Mouse (Mus musculus) heart, embryonic 12.5 days (tissue): ENCODE data around the gene Znhit6. TPM values are rescaled to one million over a fixed set of nuclear protein-coding genes. Genes with fewer than 3 reads are reported as not detected.

Experiments
- ATAC-seq: fragments of 200-750 bp; cut with Nextera tagmentation; 2 replicates; pipeline ENCODE4 v1.8.0; 2017; ENCODE audit warnings: moderate TSS enrichment, moderate library complexity; ENCODE audit not compliant: insufficient number of reproducible peaks, low FRiP score
- H3K27ac ChIP-seq: fragments of 300-500 bp; sonication (generic); 2 replicates; pipeline ENCODE4 v1.5.1; 2016; ENCODE audit warnings: mild to moderate bottlenecking, moderate library complexity; ENCODE audit not compliant: poor library complexity, severe bottlenecking
- H3K27me3 ChIP-seq: fragments of 300-500 bp; sonication (generic); replicated peaks from 2 replicates; pipeline ENCODE4 v1.6.1; 2016; ENCODE audit warnings: mild to moderate bottlenecking, moderate library complexity
- H3K36me3 ChIP-seq: fragments of 300-500 bp; sonication (generic); 2 replicates; pipeline ENCODE4 v1.6.1; 2016; ENCODE audit warnings: mild to moderate bottlenecking, moderate library complexity
- H3K4me1 ChIP-seq: fragments of 300-500 bp; sonication (generic); replicated peaks from 2 replicates; pipeline ENCODE4 v1.6.1; 2016; ENCODE audit warnings: mild to moderate bottlenecking
- H3K4me2 ChIP-seq: fragments of 300-500 bp; sonication (generic); 2 replicates; pipeline ENCODE4 v1.6.1; 2016; ENCODE audit warnings: mild to moderate bottlenecking, moderate library complexity
- H3K4me3 ChIP-seq: fragments of 300-500 bp; sonication (generic); 2 replicates; pipeline ENCODE4 v1.5.1; 2016; ENCODE audit warnings: mild to moderate bottlenecking
- H3K9ac ChIP-seq: fragments of 300-500 bp; sonication (generic); 2 replicates; pipeline ENCODE4 v1.6.1; 2016; ENCODE audit warnings: mild to moderate bottlenecking, moderate library complexity
- H3K9me3 ChIP-seq: fragments of 300-500 bp; sonication (generic); replicated peaks from 2 replicates; pipeline ENCODE4 v1.6.1; 2016; ENCODE audit warnings: mild to moderate bottlenecking, moderate library complexity
- WGBS: fragments of 180-500 bp; shearing (Covaris S2); methylation state at CpG from one replicate; pipeline ENCODE4 v1.1.7; 2016; 5-methylcytosine and 5-hydroxymethylcytosine counted together
- polyA plus RNA-seq: library from polyadenylated mRNA; unstranded; fragments of >200 nt; fragmentation: Nextera tagmentation; extraction: Ambion mirVana; gene quantifications from 2 replicates; pipeline ENCODE4 v1.2.1, GENCODE M21; 2016

Znhit6 gene
- polyA plus RNA-seq, 1 experiment from 2014 or later, result 26.8 TPM

GRCm38 (mm10) chr3:145576876-145577275 lies 871 bp downstream of the Znhit6 start:
- H3K27me3 ChIP-seq, result no peaks in the 10 kb centered on the region
- WGBS, result 30% methylated on average over 15 of the region's 15 CpGs
- H3K4me2 ChIP-seq, result peak overlapping the region; percentile 91
- no peak for ATAC-seq
- H3K4me3 ChIP-seq, result peak overlapping the region; percentile 79
- peak overlapping the region; percentile 80 for H3K9ac ChIP-seq
- no peaks in the 10 kb centered on the region for H3K9me3 ChIP-seq
- peaks cover 12% of the 10 kb centered on the region for H3K4me1 ChIP-seq
- peaks cover 22% of the 10 kb centered on the region for H3K36me3 ChIP-seq
- no peak overlapping the region for H3K27ac ChIP-seq

- Histone ChIP-seq H3K27ac (no peak overlapping the region), H3K4me3 (no peak overlapping the region), H3K4me2 (no peak overlapping the region), H3K9me3 (no peaks in the 10 kb centered on the region), H3K27me3 (no peaks in the 10 kb centered on the region), H3K4me1 (no peaks in the 10 kb centered on the region), H3K36me3 (peaks cover 63% of the 10 kb centered on the region), H3K9ac (no peak overlapping the region)
- ATAC-seq, result no peak
- 89% methylated on average over 4 of the region's 4 CpGs for WGBS
Measured at GRCm38 (mm10) chr3:145583043-145583442, 7.0 kb downstream of the Znhit6 start.

GRCm38 (mm10) chr3:145583522-145584200 lies 7.7 kb downstream of the Znhit6 start:
- no peaks in the 10 kb centered on the region for H3K27me3 ChIP-seq
- no peak overlapping the region for H3K4me3 ChIP-seq
- peaks cover 57% of the 10 kb centered on the region for H3K36me3 ChIP-seq
- H3K9ac ChIP-seq, result no peak overlapping the region
- WGBS, result 65% methylated on average over 3 of the region's 3 CpGs
- H3K4me2 ChIP-seq, result no peak overlapping the region
- H3K4me1 ChIP-seq, result no peaks in the 10 kb centered on the region
- no peak for ATAC-seq
- no peaks in the 10 kb centered on the region for H3K9me3 ChIP-seq
- H3K27ac ChIP-seq, result no peak overlapping the region

- Histone ChIP-seq H3K27me3 (no peaks in the 10 kb centered on the region), H3K4me3 (no peak overlapping the region), H3K27ac (no peak overlapping the region), H3K4me1 (no peaks in the 10 kb centered on the region), H3K9me3 (no peaks in the 10 kb centered on the region), H3K36me3 (peaks cover 61% of the 10 kb centered on the region), H3K9ac (no peak overlapping the region), H3K4me2 (no peak overlapping the region)
- 92% methylated on average over 4 of the region's 4 CpGs for WGBS
- peak; percentile 89 for ATAC-seq
Measured at GRCm38 (mm10) chr3:145590562-145590961, 14.6 kb downstream of the Znhit6 start.

- H3K4me2 ChIP-seq, result no peak overlapping the region
- no peaks in the 10 kb centered on the region for H3K9me3 ChIP-seq
- no peak for ATAC-seq
- H3K9ac ChIP-seq, result no peak overlapping the region
- H3K4me1 ChIP-seq, result no peaks in the 10 kb centered on the region
- no peak overlapping the region for H3K27ac ChIP-seq
- H3K4me3 ChIP-seq, result no peak overlapping the region
- peaks cover 51% of the 10 kb centered on the region for H3K36me3 ChIP-seq
- H3K27me3 ChIP-seq, result no peaks in the 10 kb centered on the region
- 89% methylated on average over 6 of the region's 6 CpGs for WGBS
Measured at GRCm38 (mm10) chr3:145591841-145592542, 16.0 kb downstream of the Znhit6 start.

GRCm38 (mm10) chr3:145595354-145595753 lies 19.3 kb downstream of the Znhit6 start:
- no peak for ATAC-seq
- no peaks in the 10 kb centered on the region for H3K27me3 ChIP-seq
- H3K9ac ChIP-seq, result no peak overlapping the region
- no peak overlapping the region for H3K4me3 ChIP-seq
- H3K4me1 ChIP-seq, result no peaks in the 10 kb centered on the region
- no peaks in the 10 kb centered on the region for H3K9me3 ChIP-seq
- 89% methylated on average over 6 of the region's 6 CpGs for WGBS
- no peak overlapping the region for H3K27ac ChIP-seq
- H3K4me2 ChIP-seq, result no peak overlapping the region
- H3K36me3 ChIP-seq, result peaks cover 69% of the 10 kb centered on the region

- no peak for ATAC-seq
- H3K4me2 ChIP-seq, result no peak overlapping the region
Measured at GRCm38 (mm10) chr3:145599059-145599458, 23.1 kb downstream of the Znhit6 start.

GRCm38 (mm10) chr3:145600801-145601200 lies 24.8 kb downstream of the Znhit6 start:
- H3K27me3 ChIP-seq, result no peaks in the 10 kb centered on the region
- H3K4me2 ChIP-seq, result no peak overlapping the region
- no peak overlapping the region for H3K27ac ChIP-seq
- no peak overlapping the region for H3K4me3 ChIP-seq
- peaks cover 12% of the 10 kb centered on the region for H3K4me1 ChIP-seq
- no peak overlapping the region for H3K9ac ChIP-seq
- whole genome bisulfite sequencing, result 57% methylated on average over 6 of the region's 6 CpGs
- ATAC-seq, result no peak
- H3K9me3 ChIP-seq, result no peaks in the 10 kb centered on the region
- H3K36me3 ChIP-seq, result peaks cover 70% of the 10 kb centered on the region

More at GRCm38 (mm10) chr3:145599059-145599458, 23.1 kb downstream of the Znhit6 start:
- H3K27me3 ChIP-seq, result no peaks in the 10 kb centered on the region
- H3K27ac ChIP-seq, result no peak overlapping the region
- no peaks in the 10 kb centered on the region for H3K9me3 ChIP-seq
- 91% methylated on average over 7 of the region's 7 CpGs for WGBS
- H3K4me3 ChIP-seq, result no peak overlapping the region
- peaks cover 12% of the 10 kb centered on the region for H3K4me1 ChIP-seq
- H3K36me3 ChIP-seq, result peaks cover 69% of the 10 kb centered on the region
- no peak overlapping the region for H3K9ac ChIP-seq

GRCm38 (mm10) chr3:145601345-145601744 lies 25.3 kb downstream of the Znhit6 start:
- no peak overlapping the region for H3K4me2 ChIP-seq
- ATAC-seq, result no peak
- no peak overlapping the region for H3K9ac ChIP-seq
- no peak overlapping the region for H3K4me3 ChIP-seq
- H3K4me1 ChIP-seq, result peaks cover 12% of the 10 kb centered on the region
- WGBS, result 78% methylated on average over 6 of the region's 6 CpGs
- H3K27ac ChIP-seq, result no peak overlapping the region
- H3K36me3 ChIP-seq, result peaks cover 70% of the 10 kb centered on the region
- no peaks in the 10 kb centered on the region for H3K27me3 ChIP-seq
- H3K9me3 ChIP-seq, result no peaks in the 10 kb centered on the region

GRCm38 (mm10) chr3:145602410-145603206 lies 26.6 kb downstream of the Znhit6 start:
- no peak for ATAC-seq

More at GRCm38 (mm10) chr3:145602410-145603206, 26.6 kb downstream of the Znhit6 start:
- H3K9ac ChIP-seq, result 0 out of 2 replicates have a peak overlapping the region, but pooled peaks have one; percentile 1
- H3K27ac ChIP-seq, result peak overlapping the region; percentile 22; the same call in 1 of the 2 replicates
- WGBS, result 59% methylated on average over 11 of the region's 11 CpGs
- H3K4me1 ChIP-seq, result peaks cover 12% of the 10 kb centered on the region
- H3K27me3 ChIP-seq, result no peaks in the 10 kb centered on the region
- H3K9me3 ChIP-seq, result no peaks in the 10 kb centered on the region
- H3K4me2 ChIP-seq, result 0 out of 2 replicates have a peak overlapping the region, but pooled peaks have one; percentile 22
- H3K36me3 ChIP-seq, result peaks cover 76% of the 10 kb centered on the region
- no peak overlapping the region for H3K4me3 ChIP-seq
